Mouse (Mus musculus) neural tube, embryonic 11.5 days (tissue): ENCODE data around the gene Rack1. TPM values are rescaled to one million over a fixed set of nuclear protein-coding genes. Genes with fewer than 3 reads are reported as not detected.
A peak's percentile ranks its signal among the peaks of the same experiment; 100 is the strongest.

ENCODE experiments used
- ATAC-seq: fragments of 200-750 bp; cut with Nextera tagmentation; 2 replicates; pipeline ENCODE4 v1.8.0; 2017; ENCODE audit warnings: moderate number of reproducible peaks, mild to moderate bottlenecking, moderate TSS enrichment, moderate library complexity; ENCODE audit not compliant: insufficient read depth, low FRiP score, low TSS enrichment
- DNase-seq: peaks from one replicate; pipeline ENCODE4 v3.0.0-alpha.2; 2015; ENCODE audit warnings: low spot score
- H3K27ac ChIP-seq: fragments of 300-500 bp; sonication (generic); 2 replicates; pipeline ENCODE4 v1.5.1; 2014; ENCODE audit warnings: low read depth, mild to moderate bottlenecking, low read length
- H3K27me3 ChIP-seq: fragments of 300-500 bp; sonication (generic); 2 replicates; pipeline ENCODE4 v1.6.1; 2014; ENCODE audit warnings: mild to moderate bottlenecking, low read length, mixed read lengths; ENCODE audit not compliant: control insufficient read depth, insufficient read depth
- H3K36me3 ChIP-seq: fragments of 300-500 bp; sonication (generic); 2 replicates; pipeline ENCODE4 v1.6.1; 2014; ENCODE audit warnings: mild to moderate bottlenecking, low read length, moderate library complexity, mixed read lengths; ENCODE audit not compliant: control insufficient read depth, insufficient read depth
- H3K4me1 ChIP-seq: fragments of 300-500 bp; sonication (generic); 2 replicates; pipeline ENCODE4 v1.6.1; 2014; ENCODE audit warnings: low read length, mixed read lengths; ENCODE audit not compliant: control insufficient read depth, insufficient read depth
- H3K4me2 ChIP-seq: fragments of 300-500 bp; sonication (generic); 2 replicates; pipeline ENCODE4 v1.6.1; 2014; ENCODE audit warnings: low read depth, mild to moderate bottlenecking, moderate library complexity
- H3K4me3 ChIP-seq: fragments of 300-500 bp; sonication (generic); 2 replicates; pipeline ENCODE4 v1.5.1; 2014; ENCODE audit warnings: low read depth, low read length
- H3K9ac ChIP-seq: fragments of 300-500 bp; sonication (generic); 2 replicates; pipeline ENCODE4 v1.6.1; 2014; ENCODE audit warnings: mild to moderate bottlenecking, low read length
- H3K9me3 ChIP-seq: fragments of 300-500 bp; sonication (generic); 2 replicates; pipeline ENCODE4 v1.6.1; 2016; ENCODE audit warnings: low read length; ENCODE audit not compliant: control insufficient read depth
- WGBS: fragments of 180-500 bp; shearing (Covaris S2); extraction: QIAGEN DNeasy Blood & Tissue Kit; methylation state at CpG from one replicate; pipeline ENCODE4 v1.1.7; 2014; 5-methylcytosine and 5-hydroxymethylcytosine counted together
- polyA plus RNA-seq: library from polyadenylated mRNA; unstranded; fragments of >200 nt; fragmentation: Nextera tagmentation; extraction: Ambion mirVana; gene quantifications from 2 replicates; pipeline ENCODE4 v1.2.1, GENCODE M21; 2014

The Rack1 gene
- polyA plus RNA-seq, 1 experiment from 2014 or later, result 652 TPM

DNA sequence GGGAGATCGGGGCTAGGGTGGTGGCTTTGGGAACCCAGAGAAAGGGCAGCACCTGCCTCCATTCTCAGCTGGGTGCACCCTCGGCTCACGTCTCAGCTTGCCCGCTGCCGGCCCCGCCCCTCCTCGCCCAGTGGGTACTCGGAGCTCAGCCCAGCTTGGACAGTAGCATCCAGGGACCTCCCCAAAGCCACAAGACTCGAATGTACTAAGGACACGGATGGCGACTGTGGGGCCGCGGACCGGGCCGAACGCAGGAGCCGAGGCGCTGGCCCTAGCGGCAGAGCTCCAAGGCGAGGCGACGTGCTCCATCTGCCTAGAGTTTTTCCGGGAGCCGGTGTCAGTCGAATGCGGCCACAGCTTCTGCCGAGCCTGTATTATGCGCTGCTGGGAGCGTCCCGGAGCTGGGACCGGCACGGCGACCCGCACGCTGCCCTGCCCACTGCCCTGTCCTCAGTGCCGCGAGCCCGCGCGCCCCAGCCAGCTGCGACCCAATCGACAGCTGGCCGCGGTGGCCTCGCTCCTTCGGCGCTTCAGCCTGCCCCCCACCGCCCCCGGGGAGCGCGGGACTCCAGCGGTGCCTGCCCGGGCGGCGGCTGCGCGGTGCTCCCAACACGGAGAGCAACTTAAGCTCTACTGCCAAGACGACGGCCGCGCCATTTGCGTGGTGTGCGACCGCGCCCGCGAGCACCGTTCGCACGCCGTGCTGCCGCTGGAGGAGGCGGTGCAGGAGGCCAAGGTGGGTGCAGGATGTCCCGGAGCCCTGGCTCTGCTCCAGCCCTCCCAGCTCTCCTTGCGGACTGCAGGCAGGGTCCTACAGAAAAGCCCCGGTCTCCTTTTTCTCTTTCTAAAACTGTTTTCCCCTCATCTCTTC, 37.4 kb downstream of the Rack1 start:
- peak overlapping the region; percentile 83 for H3K4me3 ChIP-seq
- H3K4me2 ChIP-seq, result peak overlapping the region; percentile 91
- H3K27me3 ChIP-seq, result peaks cover 5% of the 10 kb centered on the region; the same call in 1 of the 2 replicates
- no peaks in the 10 kb centered on the region for H3K9me3 ChIP-seq
- 0 out of 2 replicates have a peak, but pooled peaks cover 3% of the 10 kb centered on the region for H3K4me1 ChIP-seq
- DNase-seq (peak; percentile 63), ATAC-seq (peak; percentile 32)
- H3K27ac ChIP-seq, result no peak overlapping the region
- under 1% methylated on average over 71 of the region's 77 CpGs for WGBS
- peak overlapping the region; percentile 62 for H3K9ac ChIP-seq
- H3K36me3 ChIP-seq, result no peaks in the 10 kb centered on the region

- H3K9me3 ChIP-seq, result no peaks in the 10 kb centered on the region
- peaks cover 5% of the 10 kb centered on the region; the same call in 1 of the 2 replicates for H3K27me3 ChIP-seq
- H3K27ac ChIP-seq, result no peak overlapping the region
- DNase-seq (peak; percentile 48), ATAC-seq (no peak)
- 0 out of 2 replicates have a peak, but pooled peaks cover 3% of the 10 kb centered on the region for H3K4me1 ChIP-seq
- peak overlapping the region; percentile 62 for H3K9ac ChIP-seq
- H3K4me2 ChIP-seq, result peak overlapping the region; percentile 91
- peak overlapping the region; percentile 83 for H3K4me3 ChIP-seq
- H3K36me3 ChIP-seq, result no peaks in the 10 kb centered on the region
- WGBS, result 4% methylated on average over 16 of the region's 16 CpGs
These were observed 38.2 kb downstream of the Rack1 start for GRCm38 (mm10) chr11:48838181-48838797.

DNA sequence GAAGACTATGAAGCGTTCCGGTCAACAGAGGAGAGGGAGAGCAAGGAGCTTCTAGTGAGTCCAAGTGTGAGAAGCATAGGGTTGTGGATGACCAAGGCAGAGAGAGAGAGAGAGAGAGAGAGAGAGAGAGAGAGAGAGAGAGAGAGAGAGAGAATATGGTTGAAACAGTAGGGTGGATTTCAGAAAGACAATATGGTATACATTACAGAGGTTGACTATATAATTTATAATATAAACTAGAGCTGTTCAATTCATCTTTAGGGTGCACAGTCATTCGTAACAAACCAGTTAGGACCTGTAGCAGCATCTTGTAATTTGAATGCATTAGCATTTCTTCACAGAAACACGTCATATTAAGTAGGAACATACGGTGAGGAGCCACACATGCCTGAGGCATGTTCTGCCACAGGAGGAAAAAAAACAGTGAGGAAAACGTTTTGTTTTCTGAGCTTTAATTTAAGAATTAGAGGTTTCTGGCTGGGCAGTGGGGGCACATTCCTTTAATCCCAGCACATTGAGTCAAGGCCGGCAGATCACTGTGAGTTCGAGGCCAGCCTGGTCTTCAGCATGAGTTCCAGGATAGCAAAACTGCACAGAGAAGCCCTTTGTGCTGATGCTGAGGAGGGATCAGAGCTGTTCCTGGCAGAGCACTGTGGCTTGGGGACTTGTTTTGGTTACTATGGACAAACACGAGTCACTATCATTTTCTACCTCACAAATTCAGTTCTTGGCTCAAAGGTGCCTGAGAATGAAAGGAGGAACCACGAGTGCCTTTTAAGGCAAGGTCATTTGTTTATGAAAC, 38.9 kb downstream of the Rack1 start:
- DNase-seq (no peak), ATAC-seq (no peak)
- Histone ChIP-seq H3K4me3 (peak overlapping the region; percentile 83; the same call in 1 of the 2 replicates), H3K4me2 (no peak overlapping the region; the same call in 1 of the 2 replicates), H3K36me3 (no peaks in the 10 kb centered on the region), H3K9ac (no peak overlapping the region), H3K27ac (no peak overlapping the region), H3K9me3 (no peaks in the 10 kb centered on the region), H3K27me3 (peaks cover 5% of the 10 kb centered on the region; the same call in 1 of the 2 replicates), H3K4me1 (0 out of 2 replicates have a peak, but pooled peaks cover 3% of the 10 kb centered on the region)
- WGBS, result 80% methylated on average over 10 of the region's 10 CpGs

- peaks cover 5% of the 10 kb centered on the region; the same call in 1 of the 2 replicates for H3K27me3 ChIP-seq
- H3K4me1 ChIP-seq, result 0 out of 2 replicates have a peak, but pooled peaks cover 3% of the 10 kb centered on the region
- no peaks in the 10 kb centered on the region for H3K9me3 ChIP-seq
- no peak overlapping the region for H3K4me3 ChIP-seq
- DNase-seq (no peak), ATAC-seq (no peak)
- no peak overlapping the region for H3K4me2 ChIP-seq
- H3K27ac ChIP-seq, result no peak overlapping the region
- no peaks in the 10 kb centered on the region for H3K36me3 ChIP-seq
- no peak overlapping the region for H3K9ac ChIP-seq
These were observed 40.7 kb downstream of the Rack1 start for GRCm38 (mm10) chr11:48840805-48841204.

GRCm38 (mm10) chr11:48841213-48841612, 41.1 kb downstream of the Rack1 start:
- Histone ChIP-seq H3K27me3 (peaks cover 5% of the 10 kb centered on the region; the same call in 1 of the 2 replicates), H3K4me3 (no peak overlapping the region), H3K27ac (no peak overlapping the region), H3K36me3 (no peaks in the 10 kb centered on the region), H3K4me1 (0 out of 2 replicates have a peak, but pooled peaks cover 3% of the 10 kb centered on the region), H3K9ac (no peak overlapping the region), H3K4me2 (no peak overlapping the region), H3K9me3 (no peaks in the 10 kb centered on the region)
- ATAC-seq, result no peak
- WGBS, result 86% methylated on average over 5 of the region's 5 CpGs
- DNase-seq, result no peak

DNA sequence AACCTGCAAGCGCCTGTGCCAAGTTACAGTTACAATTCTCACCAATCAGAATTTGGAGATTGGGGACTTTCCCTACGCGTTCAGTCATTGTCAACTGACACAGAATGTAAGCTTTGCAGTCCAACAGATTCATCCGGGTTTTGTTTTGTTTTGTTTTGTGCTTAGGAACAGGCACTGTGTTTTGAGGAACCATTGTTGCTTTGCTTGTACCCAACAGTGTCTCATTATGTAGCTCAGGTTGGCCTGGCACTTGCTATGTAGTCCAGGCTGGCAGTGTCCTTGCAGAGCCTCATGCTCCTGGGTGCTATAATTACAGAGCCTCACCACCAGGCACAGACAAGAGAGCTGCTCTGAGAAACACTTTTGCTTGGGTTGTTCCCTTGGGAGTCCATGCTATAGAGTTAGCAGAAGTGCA, 42.3 kb downstream of the Rack1 start:
- 86% methylated on average over 4 of the region's 4 CpGs for WGBS
- H3K27ac ChIP-seq, result no peak overlapping the region

DNA sequence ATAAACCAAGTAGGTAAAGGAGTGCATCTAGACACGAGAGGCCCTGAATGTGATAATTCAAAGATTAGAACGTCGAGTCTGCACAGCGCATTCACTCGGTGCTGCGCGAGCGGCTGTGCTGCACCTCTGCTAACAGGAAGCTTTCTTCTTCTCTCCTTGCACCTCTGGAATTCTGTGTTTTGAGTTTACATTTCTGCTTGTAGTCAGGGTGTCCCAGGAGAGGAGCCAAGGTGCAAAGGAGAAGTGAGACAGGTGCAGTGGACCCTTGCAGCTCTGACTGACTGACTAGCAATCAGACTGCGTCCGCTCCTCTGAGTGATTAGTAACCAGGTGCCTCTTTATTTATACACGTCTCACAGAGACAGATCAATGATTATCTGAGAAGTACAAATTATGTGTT, 43.1 kb downstream of the Rack1 start:
- H3K4me1 ChIP-seq, result no peaks in the 10 kb centered on the region
- H3K27me3 ChIP-seq, result no peaks in the 10 kb centered on the region
- no peaks in the 10 kb centered on the region for H3K9me3 ChIP-seq
- DNase-seq (no peak), ATAC-seq (no peak)
- no peak overlapping the region for H3K4me2 ChIP-seq
- no peak overlapping the region for H3K4me3 ChIP-seq
- H3K27ac ChIP-seq, result no peak overlapping the region
- 90% methylated on average over 11 of the region's 11 CpGs for WGBS
- no peak overlapping the region for H3K9ac ChIP-seq
- no peaks in the 10 kb centered on the region for H3K36me3 ChIP-seq

More for the DNA sequence above, 42.3 kb downstream of the Rack1 start:
- Histone ChIP-seq H3K4me3 (no peak overlapping the region), H3K4me1 (no peaks in the 10 kb centered on the region), H3K27me3 (no peaks in the 10 kb centered on the region), H3K4me2 (no peak overlapping the region), H3K9me3 (no peaks in the 10 kb centered on the region), H3K36me3 (no peaks in the 10 kb centered on the region), H3K9ac (no peak overlapping the region)
- ATAC-seq (no peak), DNase-seq (no peak)

DNA sequence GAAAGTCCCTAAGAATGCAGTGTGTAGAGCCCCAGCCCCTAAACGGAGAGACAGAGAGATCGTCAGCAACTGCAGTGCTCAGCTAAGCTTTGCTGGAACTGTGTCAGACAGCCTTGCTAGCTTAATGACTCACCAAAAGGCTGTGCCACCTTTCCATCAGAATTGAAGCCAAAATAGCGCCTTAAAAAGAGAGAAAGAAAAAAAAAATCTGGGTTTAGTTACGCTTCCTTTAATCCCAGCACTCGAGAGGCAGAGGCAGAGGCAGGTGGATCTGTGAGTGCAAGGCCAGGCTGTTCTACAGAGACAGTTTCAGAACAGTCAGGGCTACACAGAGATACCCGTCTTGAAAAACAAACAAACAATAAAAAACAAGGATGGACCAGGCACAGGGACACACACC, 44.2 kb downstream of the Rack1 start:
- 66% methylated on average over 6 of the region's 6 CpGs for WGBS
- Histone ChIP-seq H3K36me3 (no peaks in the 10 kb centered on the region), H3K27me3 (no peaks in the 10 kb centered on the region), H3K27ac (no peak overlapping the region), H3K4me2 (no peak overlapping the region), H3K9ac (no peak overlapping the region), H3K4me1 (no peaks in the 10 kb centered on the region), H3K9me3 (no peaks in the 10 kb centered on the region), H3K4me3 (no peak overlapping the region)
- DNase-seq, result no peak
- ATAC-seq, result no peak
